Mouse (Mus musculus): ENCODE results near the gene A730049H05Rik.

The A730049H05Rik gene

GRCm38 (mm10) chr6:92816311-92816751 is at the start of gene A730049H05Rik:
A730049H05Rik (plus strand) TSS chr6:92816478.
- no peak for DNase-seq (ENCODE audit: low spot score in 2 of 2)

- no peak for DNase-seq (ENCODE audit: low spot score in 2 of 2)
Measured at GRCm38 (mm10) chr6:92776356-92776755, 39.9 kb upstream of the A730049H05Rik start.

GRCm38 (mm10) chr6:92779140-92779934 is 36.9 kb upstream of the A730049H05Rik start:
- no peak for DNase-seq (ENCODE audit: low spot score in 2 of 2)

GRCm38 (mm10) chr6:92779935-92780205 is 36.4 kb upstream of the A730049H05Rik start:
- no peak for DNase-seq (ENCODE audit: low spot score in 2 of 2)

GRCm38 (mm10) chr6:92781446-92781845 is 34.8 kb upstream of the A730049H05Rik start:
- no peak for DNase-seq (ENCODE audit: low spot score in 2 of 2)

- DNase-seq (ENCODE audit: low spot score in 2 of 2), result peak in 1 of 2 experiments; percentile 2
Measured at GRCm38 (mm10) chr6:92784782-92785181, 31.5 kb upstream of the A730049H05Rik start.

GRCm38 (mm10) chr6:92786701-92787375 is 29.4 kb upstream of the A730049H05Rik start:
- DNase-seq (ENCODE audit: low spot score in 2 of 2), result no peak

GRCm38 (mm10) chr6:92787376-92787712 is 28.9 kb upstream of the A730049H05Rik start:
- DNase-seq (ENCODE audit: low spot score in 2 of 2), result peak in 1 of 2 experiments; percentile 13

- no peak for DNase-seq (ENCODE audit: low spot score in 2 of 2)
Measured at GRCm38 (mm10) chr6:92793804-92794203, 22.5 kb upstream of the A730049H05Rik start.

GRCm38 (mm10) chr6:92801462-92801861 is 14.8 kb upstream of the A730049H05Rik start:
- DNase-seq (ENCODE audit: low spot score in 2 of 2), result no peak

GRCm38 (mm10) chr6:92802421-92802820 is 13.9 kb upstream of the A730049H05Rik start:
- no peak for DNase-seq (ENCODE audit: low spot score in 2 of 2)

- no peak for DNase-seq (ENCODE audit: low spot score in 2 of 2)
Measured at GRCm38 (mm10) chr6:92803213-92803612, 13.1 kb upstream of the A730049H05Rik start.

- no peak for DNase-seq (ENCODE audit: low spot score in 2 of 2)
Measured at GRCm38 (mm10) chr6:92804254-92804971, 11.9 kb upstream of the A730049H05Rik start.

- DNase-seq (ENCODE audit: low spot score in 2 of 2), result no peak
Measured at GRCm38 (mm10) chr6:92809818-92810217, 6.5 kb upstream of the A730049H05Rik start.

- DNase-seq (ENCODE audit: low spot score in 2 of 2), result no peak
Measured at GRCm38 (mm10) chr6:92810628-92811027, 5.7 kb upstream of the A730049H05Rik start.

- DNase-seq (ENCODE audit: low spot score in 2 of 2), result no peak
Measured at GRCm38 (mm10) chr6:92811566-92811965, 4.7 kb upstream of the A730049H05Rik start.

GRCm38 (mm10) chr6:92812702-92813370 is 3.4 kb upstream of the A730049H05Rik start:
- no peak for DNase-seq (ENCODE audit: low spot score in 2 of 2)

- DNase-seq (ENCODE audit: low spot score in 2 of 2), result no peak
Measured at GRCm38 (mm10) chr6:92817661-92818060, 1.4 kb downstream of the A730049H05Rik start.

GRCm38 (mm10) chr6:92821606-92822005 is 5.3 kb downstream of the A730049H05Rik start:
- DNase-seq (ENCODE audit: low spot score in 2 of 2), result no peak

- no peak for DNase-seq (ENCODE audit: low spot score in 2 of 2)
Measured at GRCm38 (mm10) chr6:92822006-92822405, 5.7 kb downstream of the A730049H05Rik start.

- no peak for DNase-seq (ENCODE audit: low spot score in 2 of 2)
Measured at GRCm38 (mm10) chr6:92823991-92824390, 7.7 kb downstream of the A730049H05Rik start.

- no peak for DNase-seq (ENCODE audit: low spot score in 2 of 2)
Measured at GRCm38 (mm10) chr6:92826561-92826960, 10.3 kb downstream of the A730049H05Rik start.

Measured in spleen, postnatal 14 days (tissue).